Mouse (Mus musculus) left cerebral cortex, adult 11 months (tissue): ENCODE measurements around the gene Klrb1f.
"Not testable (repeated sequence)": the region's sequence is repeated elsewhere in the genome, so short reads cannot be mapped to it uniquely, and the experiment has no call there.

Experiments
- DNase-seq: peaks from one replicate; pipeline ENCODE4 v3.0.0; 2022; ENCODE audit warnings: low spot score

Klrb1f gene

GRCm38 (mm10) chr6:129045601-129046000 lies at the start of gene Klrb1f:
TSS of gene Klrb1f (plus strand) at chr6:129045901.
- no peak for DNase-seq

GRCm38 (mm10) chr6:128996054-128996767 lies 49.5 kb upstream of the Klrb1f start:
- no peak for DNase-seq

DNA sequence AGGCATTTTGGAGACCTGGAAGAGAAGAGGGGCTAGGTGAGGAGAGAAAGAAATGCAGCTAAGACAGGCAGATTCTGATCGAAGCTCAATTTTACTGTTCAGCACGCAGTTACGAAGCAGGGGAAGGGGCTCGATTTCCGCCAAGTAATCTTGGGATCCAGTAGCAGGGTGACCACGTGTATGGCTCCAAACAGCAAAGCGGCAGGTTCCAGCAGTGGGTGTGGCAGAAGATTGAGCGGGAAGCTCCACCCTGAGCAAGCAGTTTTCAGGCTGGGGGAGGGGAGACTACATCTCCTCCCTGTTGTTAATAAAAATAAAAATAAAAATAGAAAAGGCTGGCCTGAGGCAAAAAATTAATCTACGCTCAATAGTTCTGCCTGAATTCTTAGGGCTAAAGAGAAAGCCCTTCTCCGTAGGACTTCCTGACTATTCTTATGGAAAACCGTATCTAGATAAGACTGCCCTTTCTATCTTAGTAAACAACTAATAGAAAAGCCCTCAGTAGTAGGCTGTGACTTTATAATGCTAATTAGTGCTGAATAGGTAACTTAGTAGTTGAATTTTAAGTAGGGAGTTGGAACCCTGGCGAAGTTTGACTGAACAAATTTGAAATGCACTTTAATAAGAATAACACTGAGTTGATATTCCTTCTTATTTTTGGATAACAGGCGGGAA lies 48.8 kb upstream of the Klrb1f start:
- no peak for DNase-seq

DNA sequence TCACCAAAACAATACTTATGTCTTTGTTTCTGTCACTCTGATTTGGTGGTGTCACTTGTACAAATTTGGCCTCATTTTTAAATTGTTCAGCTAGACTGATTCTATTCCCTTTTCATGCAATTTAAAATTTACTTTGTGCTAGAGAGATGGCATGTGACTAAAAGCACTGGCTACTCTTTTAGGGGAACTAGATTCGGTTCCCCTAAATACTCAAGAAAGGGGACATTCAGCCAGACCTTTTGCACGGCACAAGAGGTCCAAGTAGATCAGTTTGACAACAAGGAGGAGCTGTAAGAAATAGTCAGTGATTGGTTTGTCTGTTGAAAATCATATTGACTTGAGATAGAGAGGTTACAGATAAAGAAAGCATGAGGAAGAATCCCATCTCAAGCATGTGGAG lies 44.3 kb upstream of the Klrb1f start:
- no peak for DNase-seq

DNA sequence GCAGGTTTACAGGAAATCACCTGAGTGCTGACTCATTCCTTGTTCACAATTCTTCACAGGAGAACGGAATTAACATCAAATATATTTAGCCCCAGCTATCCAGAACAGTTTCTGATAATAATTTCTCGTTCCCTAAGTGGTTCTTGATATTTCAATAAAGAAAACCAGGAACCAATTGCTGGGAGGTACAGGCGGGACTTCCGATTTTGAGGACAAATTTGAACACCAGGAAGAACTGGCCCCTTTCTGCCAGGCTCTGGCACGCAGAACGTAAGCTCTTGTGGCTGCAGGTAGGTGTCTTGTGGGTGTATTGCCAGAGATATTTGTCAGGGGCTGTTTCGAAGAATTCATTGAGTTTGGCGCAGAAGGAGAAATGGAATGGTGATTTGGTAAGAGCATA lies 37.1 kb upstream of the Klrb1f start:
- DNase-seq, result no peak

DNA sequence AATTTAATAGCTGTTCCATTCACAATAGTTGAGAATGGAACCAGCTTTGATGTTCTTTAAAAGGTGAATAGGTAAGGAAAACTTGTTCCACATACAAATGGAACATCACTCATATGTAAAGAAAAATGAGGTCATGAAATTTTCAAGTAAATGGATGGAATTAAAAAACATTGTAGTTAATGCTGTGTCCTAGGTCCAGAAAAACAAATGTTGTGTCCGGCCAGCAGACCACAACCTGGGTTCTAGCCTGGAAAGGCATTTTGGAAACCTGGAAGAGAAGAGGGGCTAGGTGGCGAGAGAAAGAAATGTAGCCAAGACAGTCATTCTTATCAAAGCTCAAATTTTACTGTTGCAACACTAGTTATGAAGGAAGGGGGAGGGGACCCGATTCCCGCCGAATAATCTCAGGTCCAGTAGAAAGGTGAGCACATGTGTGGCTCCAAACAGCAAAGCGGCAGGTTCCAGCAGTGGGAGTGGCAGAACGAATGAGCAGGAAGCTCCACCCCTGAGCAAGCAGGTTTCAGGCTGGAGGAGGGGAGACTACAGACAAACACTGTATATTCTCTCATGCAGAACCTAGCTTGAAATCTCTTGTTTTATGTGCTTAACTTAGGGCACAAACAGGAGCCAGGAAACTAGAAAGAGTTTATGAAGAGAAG lies 35.7 kb upstream of the Klrb1f start:
- not testable (repeated sequence) for DNase-seq

- DNase-seq, result no peak
Observed at GRCm38 (mm10) chr6:129010505-129010873, 35.2 kb upstream of the Klrb1f start.

- DNase-seq, result not testable (repeated sequence)
Observed at GRCm38 (mm10) chr6:129012012-129012411, 33.7 kb upstream of the Klrb1f start.

- no peak for DNase-seq
Observed at GRCm38 (mm10) chr6:129012966-129013365, 32.7 kb upstream of the Klrb1f start.

- DNase-seq, result no peak
Observed at GRCm38 (mm10) chr6:129013762-129014276, 31.9 kb upstream of the Klrb1f start.

DNA sequence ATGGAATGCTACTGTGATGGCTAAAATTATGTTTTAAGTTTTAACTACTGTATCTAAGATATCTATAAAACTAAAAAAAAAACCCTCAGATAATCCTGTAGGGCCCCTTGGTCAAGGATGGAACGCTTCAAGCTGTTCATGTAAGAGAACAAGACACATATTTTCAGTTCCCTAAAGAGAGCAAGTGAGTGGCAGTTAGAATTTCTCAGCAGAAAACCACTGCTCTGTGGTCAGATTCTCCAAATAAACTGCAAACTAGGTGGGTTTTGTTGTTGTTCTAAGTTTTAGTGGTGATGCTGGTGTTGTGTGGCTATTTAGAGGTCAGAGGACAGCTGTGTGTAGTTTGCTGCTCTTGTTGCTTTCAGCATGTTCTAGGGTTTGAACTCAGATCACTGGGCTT lies 31.3 kb upstream of the Klrb1f start:
- no peak for DNase-seq

DNA sequence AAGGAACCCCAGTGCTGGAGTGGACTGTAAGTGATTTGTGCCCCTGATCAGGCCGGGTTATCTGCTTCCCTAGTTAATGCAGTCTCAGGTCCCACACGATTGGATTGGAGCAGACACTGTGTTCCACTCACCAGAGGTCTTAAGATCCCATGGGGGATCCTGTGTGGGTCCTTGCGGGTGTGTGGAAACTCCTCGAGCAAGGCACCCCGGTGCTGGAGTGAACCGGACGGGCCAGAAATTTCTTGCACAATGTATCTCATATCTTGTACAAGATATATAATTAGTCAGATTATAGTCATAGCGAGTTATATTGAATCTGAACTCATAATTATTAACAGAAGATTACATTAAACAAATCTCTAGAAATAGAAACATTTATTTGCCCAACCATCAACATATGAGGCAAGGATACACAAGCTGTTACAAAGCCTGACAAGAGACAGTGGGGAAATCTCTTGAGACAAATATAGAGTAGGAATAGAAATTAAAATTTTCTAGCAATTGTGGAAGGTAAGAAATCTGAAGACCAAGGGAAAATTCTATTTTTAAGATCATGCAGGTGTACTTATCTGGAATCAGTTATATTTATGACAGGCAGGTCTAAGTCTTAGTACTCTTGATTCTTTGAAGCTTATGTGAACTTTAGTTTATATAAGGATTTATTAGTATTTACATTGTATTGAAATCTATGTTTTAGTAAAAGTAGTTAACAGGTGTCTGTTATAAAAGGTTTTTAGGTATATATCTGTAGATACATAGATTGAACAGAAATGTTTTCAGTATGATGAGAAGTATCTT lies 18.1 kb upstream of the Klrb1f start:
- DNase-seq, result no peak

DNA sequence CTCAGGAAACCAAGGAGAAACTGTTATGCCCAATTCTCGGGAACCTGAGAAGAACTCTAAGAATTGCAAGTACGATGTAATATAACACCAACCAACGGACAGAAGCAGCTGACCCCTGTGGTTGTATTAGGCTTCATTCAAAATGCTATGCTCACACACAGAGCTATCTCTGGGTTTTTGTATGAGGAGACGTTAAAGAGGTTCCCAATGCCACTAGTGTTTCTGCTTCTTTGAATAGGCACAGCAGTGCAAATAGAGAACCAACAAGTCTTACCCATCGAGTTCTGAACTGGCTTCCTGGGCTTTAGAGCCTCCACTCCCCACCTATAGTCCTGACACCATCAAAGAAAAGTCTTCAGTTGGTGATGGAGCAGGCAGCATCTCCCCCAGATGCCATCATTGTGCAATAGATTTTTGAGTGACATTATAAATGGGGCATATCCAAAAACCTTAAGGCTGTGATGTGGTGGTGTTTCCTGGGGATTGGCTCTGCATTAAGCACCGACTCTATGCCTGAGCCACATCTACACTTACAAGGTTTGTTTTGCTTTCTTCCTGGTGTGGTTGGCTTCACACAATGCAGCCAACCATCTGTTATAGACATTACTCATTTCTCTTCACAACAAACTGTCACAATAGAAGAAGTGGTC lies 15.4 kb upstream of the Klrb1f start:
- no peak for DNase-seq

GRCm38 (mm10) chr6:129030964-129031363 lies 14.7 kb upstream of the Klrb1f start:
- no peak for DNase-seq

- DNase-seq, result no peak
Observed at GRCm38 (mm10) chr6:129033397-129033796, 12.3 kb upstream of the Klrb1f start.

DNA sequence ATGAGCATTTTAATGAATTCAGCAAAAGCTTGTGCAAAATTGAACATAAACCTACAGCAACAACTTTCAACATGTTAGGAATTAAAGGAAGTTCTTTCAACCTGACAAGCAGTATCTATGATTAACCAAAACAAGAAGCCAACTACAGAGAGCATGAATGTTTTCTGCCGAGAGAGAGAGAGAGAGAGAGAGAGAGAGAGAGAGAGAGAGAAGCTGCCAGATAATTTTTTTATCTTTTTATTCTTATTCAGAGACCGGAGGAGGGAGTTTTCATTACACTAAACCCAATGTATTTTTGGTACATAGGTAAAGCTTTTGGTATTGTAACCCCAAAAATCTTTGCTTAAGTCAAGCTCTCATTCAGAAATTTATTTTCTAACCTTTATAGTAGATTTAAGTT lies 10.7 kb upstream of the Klrb1f start:
- no peak for DNase-seq

- DNase-seq, result no peak
Observed at GRCm38 (mm10) chr6:129036326-129036725, 9.4 kb upstream of the Klrb1f start.

- DNase-seq, result no peak
Observed at GRCm38 (mm10) chr6:129036890-129037463, 8.7 kb upstream of the Klrb1f start.

- DNase-seq, result no peak
Observed at GRCm38 (mm10) chr6:129041470-129041869, 4.2 kb upstream of the Klrb1f start.

DNA sequence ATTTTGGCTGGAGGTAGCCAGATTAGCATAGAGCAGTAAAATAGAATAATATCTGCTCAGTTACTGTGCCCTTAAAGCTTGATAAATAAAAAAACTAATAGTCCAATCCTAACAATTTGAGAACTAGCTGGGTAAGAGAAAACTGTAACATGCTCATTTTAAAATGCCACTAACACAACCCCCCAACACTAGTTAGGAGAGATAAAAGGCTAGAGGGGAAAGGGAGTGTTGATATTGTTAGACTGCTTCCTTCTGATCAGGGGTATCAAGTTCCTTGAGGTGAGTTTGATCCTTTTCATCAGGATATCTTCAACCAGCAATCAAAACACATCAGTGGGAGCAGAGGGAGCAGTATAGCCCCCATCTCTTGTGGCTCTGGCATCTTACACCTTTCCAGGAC lies 3.2 kb upstream of the Klrb1f start:
- no peak for DNase-seq

DNA sequence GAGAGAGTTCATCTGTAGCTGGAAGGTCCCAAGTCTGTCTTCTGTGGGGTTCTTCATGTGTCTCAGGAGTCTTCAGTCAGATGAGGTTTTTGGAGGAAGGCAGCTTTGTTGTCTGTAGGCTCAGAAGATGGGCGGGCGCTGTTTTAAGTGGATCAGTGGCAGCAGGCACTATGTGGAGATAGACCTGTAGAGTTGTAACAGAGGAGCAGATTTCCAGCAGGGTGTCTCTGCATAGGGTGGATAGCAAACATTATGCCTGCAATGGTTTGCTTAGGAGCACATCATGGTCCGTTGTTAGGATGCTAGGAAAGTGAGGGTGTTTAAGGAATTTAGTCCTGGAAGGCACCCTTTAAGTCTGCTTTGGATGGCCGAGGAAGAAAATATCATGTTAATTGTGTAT lies 2.7 kb downstream of the Klrb1f start:
- no peak for DNase-seq
